Mouse (Mus musculus) neural tube, embryonic 14.5 days (tissue): ENCODE measurements around the gene St7. TPM values are rescaled to one million over a fixed set of nuclear protein-coding genes. Genes with fewer than 3 reads are reported as not detected.

Source experiments
- ATAC-seq: fragments of 200-750 bp; cut with Nextera tagmentation; 2 replicates; pipeline ENCODE4 v1.8.0; 2017; ENCODE audit warnings: low read depth, mild to moderate bottlenecking, moderate TSS enrichment, moderate library complexity
- H3K27ac ChIP-seq: fragments of 300-500 bp; sonication (generic); 2 replicates; pipeline ENCODE4 v1.5.1; 2014; ENCODE audit warnings: low read depth, mild to moderate bottlenecking, control low read depth, low read length, moderate library complexity, mixed read lengths
- H3K27me3 ChIP-seq: fragments of 300-500 bp; sonication (generic); 2 replicates; pipeline ENCODE4 v1.6.1; 2014; ENCODE audit warnings: low read length; ENCODE audit not compliant: control insufficient read depth, insufficient read depth
- H3K36me3 ChIP-seq: fragments of 300-500 bp; sonication (generic); 2 replicates; pipeline ENCODE4 v1.6.1; 2014; ENCODE audit warnings: low read length, mixed read lengths; ENCODE audit not compliant: control insufficient read depth, insufficient read depth
- H3K4me1 ChIP-seq: fragments of 300-500 bp; sonication (generic); 2 replicates; pipeline ENCODE4 v1.6.1; 2014; ENCODE audit warnings: low read length; ENCODE audit not compliant: control insufficient read depth, insufficient read depth
- H3K4me2 ChIP-seq: fragments of 300-500 bp; sonication (generic); 2 replicates; pipeline ENCODE4 v1.6.1; 2014; ENCODE audit warnings: mild to moderate bottlenecking, low read depth, low read length, control low read depth
- H3K4me3 ChIP-seq: fragments of 300-500 bp; sonication (generic); 2 replicates; pipeline ENCODE4 v1.5.1; 2014; ENCODE audit warnings: low read depth, low read length, control low read depth, mixed read lengths
- H3K9ac ChIP-seq: fragments of 300-500 bp; sonication (generic); replicated peaks from 2 replicates; pipeline ENCODE4 v1.6.1; 2014; ENCODE audit warnings: low read depth, mild to moderate bottlenecking, control low read depth, low read length, mixed read lengths
- H3K9me3 ChIP-seq: fragments of 300-500 bp; sonication (generic); 2 replicates; pipeline ENCODE4 v1.6.1; 2016; ENCODE audit warnings: low read length; ENCODE audit not compliant: control insufficient read depth
- WGBS: fragments of 180-500 bp; shearing (Covaris S2); extraction: QIAGEN DNeasy Blood & Tissue Kit; methylation state at CpG from one replicate; pipeline ENCODE4 v1.1.7; 2014; 5-methylcytosine and 5-hydroxymethylcytosine counted together
- polyA plus RNA-seq: library from polyadenylated mRNA; unstranded; fragments of >200 nt; fragmentation: Nextera tagmentation; extraction: Ambion mirVana; gene quantifications from 2 replicates; pipeline ENCODE4 v1.2.1, GENCODE M21; 2014

St7 gene
- polyA plus RNA-seq, 1 experiment from 2014 or later, result 71.9 TPM

DNA sequence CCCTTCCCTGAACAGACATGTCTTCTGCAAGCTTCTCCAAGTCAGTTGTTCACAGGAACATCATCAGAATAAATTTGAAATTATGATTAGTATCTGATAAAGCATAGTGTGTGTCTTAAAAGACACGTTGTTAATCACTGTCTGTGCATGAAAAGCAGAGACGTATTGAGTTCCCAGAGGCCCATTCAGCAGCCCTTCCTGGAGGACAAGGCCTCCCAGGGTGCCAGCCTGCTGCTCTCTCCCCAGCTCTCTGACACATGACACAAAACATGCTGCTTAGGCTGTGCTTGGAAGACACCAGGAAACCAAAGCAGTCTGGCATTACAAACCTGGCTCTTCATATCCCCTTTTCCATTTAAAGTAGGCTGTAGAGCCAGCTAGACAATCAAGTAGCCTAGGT is 249.2 kb downstream of the St7 start:
- H3K4me1 ChIP-seq, result no peaks in the 10 kb centered on the region
- H3K36me3 ChIP-seq, result peaks cover 6% of the 10 kb centered on the region
- ATAC-seq, result no peak
- H3K27ac ChIP-seq, result no peak overlapping the region
- H3K9me3 ChIP-seq, result no peaks in the 10 kb centered on the region
- no peak overlapping the region for H3K4me2 ChIP-seq
- H3K4me3 ChIP-seq, result no peak overlapping the region
- no peaks in the 10 kb centered on the region for H3K27me3 ChIP-seq
- WGBS, result 26% methylated on average over 2 of the region's 2 CpGs
- H3K9ac ChIP-seq, result no peak overlapping the region

DNA sequence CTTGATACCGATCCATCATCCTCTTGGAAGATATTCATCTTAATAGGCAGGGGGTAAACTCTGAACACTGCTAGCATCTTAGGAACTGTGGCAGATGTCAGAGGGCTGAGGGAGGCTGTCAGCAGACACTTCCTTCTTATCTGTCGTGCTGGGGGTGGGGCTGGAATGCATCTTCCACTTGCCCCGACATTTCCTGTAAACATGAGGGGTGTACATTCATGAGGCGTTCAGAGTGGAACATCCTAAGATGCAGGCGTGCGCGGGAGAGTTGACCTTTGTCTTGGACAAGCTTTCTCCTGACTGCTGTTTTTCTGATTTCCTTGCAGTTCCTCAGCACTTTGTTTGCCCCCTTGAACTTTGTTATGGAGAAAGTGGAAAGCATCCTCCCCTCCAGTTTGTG is 249.6 kb downstream of the St7 start:
- WGBS, result 79% methylated on average over 7 of the region's 7 CpGs
- Histone ChIP-seq H3K27me3 (no peaks in the 10 kb centered on the region), H3K27ac (no peak overlapping the region), H3K9ac (no peak overlapping the region), H3K9me3 (no peaks in the 10 kb centered on the region), H3K4me1 (no peaks in the 10 kb centered on the region), H3K36me3 (peaks cover 6% of the 10 kb centered on the region), H3K4me3 (no peak overlapping the region), H3K4me2 (no peak overlapping the region)
- ATAC-seq, result no peak

DNA sequence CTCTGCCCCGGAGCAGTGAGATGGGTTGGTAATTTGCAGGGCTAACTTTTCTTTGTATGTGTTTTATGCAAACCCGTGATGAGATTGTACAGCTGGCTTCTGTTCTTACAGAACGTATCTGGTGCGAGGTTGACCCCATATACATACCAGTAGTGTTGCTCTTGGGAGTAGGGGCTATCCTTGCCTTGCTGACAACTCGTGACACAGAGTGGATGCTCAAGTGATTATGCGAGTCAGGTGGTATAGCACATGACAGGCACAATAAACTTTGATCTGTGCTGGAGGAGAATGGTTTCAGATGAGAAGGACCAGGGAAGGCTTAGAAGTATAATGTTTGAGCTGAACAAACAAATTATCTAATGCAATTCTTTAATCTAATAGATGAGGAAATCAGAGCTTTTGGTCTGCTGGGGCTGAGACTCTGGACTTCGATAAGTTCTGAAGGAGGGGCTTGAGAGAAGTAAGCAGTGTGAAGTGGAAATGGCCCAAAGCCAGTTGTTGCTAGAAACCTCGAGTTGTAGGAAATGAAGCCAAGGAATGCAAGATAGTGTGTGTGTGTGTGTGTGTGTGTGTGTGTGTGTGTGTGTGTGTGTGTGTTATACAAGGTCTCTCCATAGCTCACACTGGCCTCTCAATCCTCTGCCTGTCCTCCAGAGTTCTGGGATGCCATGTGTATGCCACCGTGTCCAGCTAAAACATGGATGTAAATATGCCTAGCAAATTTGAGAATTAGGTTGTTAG is 251.3 kb downstream of the St7 start:
- H3K27ac ChIP-seq, result no peak overlapping the region
- no peak overlapping the region for H3K4me2 ChIP-seq
- no peak overlapping the region for H3K9ac ChIP-seq
- 88% methylated on average over 9 of the region's 9 CpGs for WGBS
- no peaks in the 10 kb centered on the region for H3K27me3 ChIP-seq
- H3K36me3 ChIP-seq, result peaks cover 6% of the 10 kb centered on the region
- no peaks in the 10 kb centered on the region for H3K4me1 ChIP-seq
- H3K9me3 ChIP-seq, result no peaks in the 10 kb centered on the region
- ATAC-seq, result no peak
- no peak overlapping the region for H3K4me3 ChIP-seq

DNA sequence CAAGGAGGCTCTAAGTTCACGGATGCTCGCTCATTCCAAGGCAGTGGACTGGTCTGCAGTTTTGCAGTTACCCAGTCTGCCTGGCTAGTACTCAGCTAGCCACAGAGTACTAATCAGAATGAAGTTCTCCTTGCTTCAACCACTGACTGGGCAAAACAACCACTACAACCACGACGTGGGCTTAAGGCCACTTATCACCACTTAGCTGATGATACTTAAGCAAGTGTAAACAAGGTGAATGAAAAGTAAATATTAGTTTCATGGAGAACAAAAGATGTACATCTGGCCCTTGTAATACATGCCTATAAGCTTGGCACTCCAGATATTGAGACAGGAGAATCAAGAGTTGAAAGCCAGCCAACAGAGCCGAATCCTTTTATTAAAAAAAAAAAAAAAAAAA is 253.7 kb downstream of the St7 start:
- Histone ChIP-seq H3K4me1 (no peaks in the 10 kb centered on the region), H3K4me3 (no peak overlapping the region), H3K4me2 (no peak overlapping the region), H3K36me3 (peaks cover 3% of the 10 kb centered on the region; the same call in 1 of the 2 replicates), H3K9me3 (no peaks in the 10 kb centered on the region), H3K27me3 (no peaks in the 10 kb centered on the region), H3K9ac (no peak overlapping the region), H3K27ac (no peak overlapping the region)
- ATAC-seq, result no peak
- 86% methylated on average over 5 of the region's 5 CpGs for WGBS

DNA sequence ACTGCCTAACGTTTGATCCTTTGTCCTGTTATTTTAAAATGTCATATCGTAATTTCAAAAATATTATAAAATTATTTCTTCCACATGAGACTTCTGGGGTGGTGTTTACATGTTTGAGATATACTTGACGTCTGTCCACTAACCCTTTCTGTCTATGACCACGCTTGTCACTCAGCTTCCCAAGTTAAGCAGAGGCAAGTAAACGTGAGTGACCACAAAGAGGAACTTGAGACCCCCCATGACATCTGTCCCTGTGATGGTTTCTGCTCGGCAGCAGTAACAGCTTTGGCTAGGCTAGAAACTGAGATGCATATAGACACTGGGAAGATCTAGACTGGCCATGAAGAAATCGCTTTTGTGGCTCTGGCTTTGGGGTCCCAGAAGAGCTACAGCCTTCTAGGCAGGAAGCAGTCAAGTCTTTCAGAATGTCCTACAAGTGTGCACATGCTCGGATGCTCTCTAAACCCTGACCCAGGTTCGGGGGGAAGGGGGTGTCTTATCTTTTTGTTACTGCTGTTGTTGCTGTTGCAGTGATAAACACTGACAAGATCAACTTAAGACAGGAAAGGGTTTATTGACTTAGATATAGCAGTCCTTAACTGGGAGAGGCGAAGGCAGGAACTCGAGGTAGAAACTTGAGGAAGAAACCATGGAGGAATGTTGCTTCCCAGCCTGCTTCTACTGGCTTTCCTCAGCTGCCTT is 254.5 kb downstream of the St7 start:
- no peaks in the 10 kb centered on the region for H3K4me1 ChIP-seq
- no peaks in the 10 kb centered on the region for H3K9me3 ChIP-seq
- ATAC-seq, result no peak
- WGBS, result 84% methylated on average over 11 of the region's 11 CpGs
- no peak overlapping the region for H3K4me3 ChIP-seq
- H3K36me3 ChIP-seq, result peaks cover 3% of the 10 kb centered on the region; the same call in 1 of the 2 replicates
- H3K27me3 ChIP-seq, result no peaks in the 10 kb centered on the region
- no peak overlapping the region for H3K9ac ChIP-seq
- no peak overlapping the region for H3K27ac ChIP-seq
- H3K4me2 ChIP-seq, result no peak overlapping the region

DNA sequence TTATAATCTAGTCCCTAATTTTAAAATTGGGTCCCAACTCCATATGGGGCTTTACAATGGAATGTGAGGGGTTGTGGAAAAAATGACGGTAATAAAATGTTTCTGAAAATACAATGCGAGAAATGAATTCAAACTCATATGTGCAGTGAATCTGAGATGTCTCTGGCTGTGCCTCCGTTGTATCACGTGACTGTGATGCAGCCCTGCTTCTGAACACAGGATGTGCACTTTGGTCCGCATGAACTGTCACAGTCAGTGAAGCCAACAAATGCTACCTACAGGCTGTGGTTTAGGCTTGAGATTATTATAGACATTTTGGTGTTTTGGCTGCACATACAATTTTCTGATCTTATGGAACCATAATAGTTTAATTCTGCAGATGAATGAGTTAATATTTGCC is 256.4 kb downstream of the St7 start:
- no peak overlapping the region for H3K9ac ChIP-seq
- H3K9me3 ChIP-seq, result no peaks in the 10 kb centered on the region
- no peak overlapping the region for H3K4me3 ChIP-seq
- H3K27me3 ChIP-seq, result no peaks in the 10 kb centered on the region
- H3K4me2 ChIP-seq, result no peak overlapping the region
- 92% methylated on average over 5 of the region's 5 CpGs for WGBS
- ATAC-seq, result no peak
- no peaks in the 10 kb centered on the region for H3K36me3 ChIP-seq
- no peak overlapping the region for H3K27ac ChIP-seq
- H3K4me1 ChIP-seq, result no peaks in the 10 kb centered on the region

DNA sequence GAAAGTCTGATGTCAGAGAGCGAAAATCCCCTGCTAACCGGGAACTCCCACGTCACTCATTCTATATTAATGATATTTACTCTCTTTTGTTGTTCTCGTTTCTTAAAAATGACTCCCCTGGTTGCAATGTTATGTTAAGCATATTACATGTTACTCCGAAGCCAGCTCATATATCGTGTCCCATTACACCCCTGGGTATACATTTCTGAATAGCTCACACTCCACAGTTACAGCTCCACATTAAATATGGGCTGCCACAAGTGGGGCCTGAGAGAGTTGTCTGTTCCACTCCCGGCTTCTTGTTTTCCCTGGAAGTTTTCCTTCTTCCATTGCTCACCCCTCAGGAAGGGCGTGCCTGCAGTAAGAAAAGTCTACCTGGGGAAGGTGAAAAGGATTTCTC is 259.0 kb downstream of the St7 start:
- Histone ChIP-seq H3K4me2 (no peak overlapping the region), H3K27ac (no peak overlapping the region), H3K9me3 (no peaks in the 10 kb centered on the region), H3K9ac (no peak overlapping the region), H3K4me1 (no peaks in the 10 kb centered on the region), H3K4me3 (no peak overlapping the region), H3K36me3 (no peaks in the 10 kb centered on the region), H3K27me3 (no peaks in the 10 kb centered on the region)
- 54% methylated on average over 8 of the region's 8 CpGs for WGBS
- ATAC-seq, result peak; percentile 82; the same call in 1 of the 2 replicates

DNA sequence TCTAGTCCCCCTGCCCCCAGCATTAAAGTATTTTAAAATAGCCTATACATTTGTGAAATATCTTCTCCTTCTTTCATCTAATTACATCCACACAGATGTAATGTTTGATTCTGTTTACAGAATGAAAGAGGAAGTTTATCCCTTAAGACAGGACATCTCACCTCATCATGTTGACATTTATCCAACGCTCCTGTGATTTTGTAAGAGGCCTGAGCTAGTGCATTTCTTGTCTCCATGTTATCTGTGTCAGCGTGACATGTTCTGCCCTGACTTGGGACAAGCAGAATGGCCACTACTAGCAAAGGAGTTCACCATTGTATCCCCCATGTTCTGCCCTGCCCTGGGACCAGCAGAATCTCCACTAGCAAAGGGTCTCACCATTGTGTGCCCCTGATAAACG is 270.7 kb downstream of the St7 start:
- Histone ChIP-seq H3K4me3 (no peak overlapping the region), H3K36me3 (no peaks in the 10 kb centered on the region), H3K9me3 (no peaks in the 10 kb centered on the region), H3K27me3 (no peaks in the 10 kb centered on the region), H3K27ac (no peak overlapping the region), H3K4me1 (no peaks in the 10 kb centered on the region), H3K9ac (no peak overlapping the region), H3K4me2 (no peak overlapping the region)
- no peak for ATAC-seq
- 67% methylated on average over 3 of the region's 3 CpGs for WGBS

DNA sequence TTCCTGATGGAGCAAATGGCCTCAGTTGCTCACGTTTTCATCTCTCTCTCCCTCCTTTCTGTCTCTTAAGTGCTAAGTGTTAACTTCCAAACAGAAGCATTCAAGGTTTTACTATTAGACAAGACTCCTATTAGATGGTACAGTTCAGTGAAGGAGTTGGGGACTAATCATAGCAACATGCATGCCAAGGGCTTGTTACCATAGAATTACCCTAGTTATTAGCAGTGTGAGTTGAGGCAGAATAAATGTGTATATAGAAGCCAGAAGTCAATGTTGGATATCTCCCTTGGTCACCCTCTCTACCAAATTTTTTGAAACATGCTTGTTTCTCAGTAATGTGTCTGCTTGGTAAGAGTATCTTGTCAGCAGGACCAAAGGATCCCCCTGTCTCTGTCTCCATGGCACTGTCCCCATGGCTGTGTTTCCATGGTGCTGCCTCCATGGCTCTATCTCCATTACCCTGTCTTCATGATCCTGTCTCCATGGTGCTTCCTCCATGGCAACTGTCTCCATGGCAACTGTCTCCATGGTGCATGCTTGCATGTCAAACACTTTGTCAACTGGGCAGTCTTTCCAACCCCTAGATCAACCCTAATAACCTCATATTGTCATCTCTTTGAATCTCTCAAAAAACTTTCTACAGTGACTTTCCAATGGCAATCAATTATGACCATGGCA is 275.9 kb downstream of the St7 start:
- WGBS, result 73% methylated on average over 1 of the region's 1 CpGs
- peak; percentile 94 for ATAC-seq
- Histone ChIP-seq H3K36me3 (no peaks in the 10 kb centered on the region), H3K4me3 (no peak overlapping the region), H3K4me2 (no peak overlapping the region), H3K4me1 (no peaks in the 10 kb centered on the region), H3K9ac (no peak overlapping the region), H3K27me3 (no peaks in the 10 kb centered on the region), H3K27ac (no peak overlapping the region), H3K9me3 (no peaks in the 10 kb centered on the region)
